Mouse (Mus musculus) brain, embryonic 14.5 days (tissue): Measurements from ENCODE around the gene Esr1. TPM values are rescaled to one million over a fixed set of nuclear protein-coding genes. Genes with fewer than 3 reads are reported as not detected.

ENCODE experiments used
- DNase-seq: peaks from one replicate; pipeline ENCODE4 v3.0.0-alpha.2; 2011; ENCODE audit warnings: low read depth
- CTCF ChIP-seq: fragments of 200-500 bp; IDR thresholded peaks from 2 replicates; pipeline ENCODE4 v1.5.1; 2012; ENCODE audit warnings: inconsistent platforms, mild to moderate bottlenecking, moderate library complexity, borderline replicate concordance; ENCODE audit not compliant: insufficient read depth, insufficient read length; ENCODE audit errors: extremely low read depth
- POLR2A ChIP-seq: fragments of 200-500 bp; IDR thresholded peaks from 2 replicates; pipeline ENCODE4 v1.6.1; 2012; ENCODE audit warnings: mild to moderate bottlenecking, inconsistent platforms, borderline replicate concordance; ENCODE audit not compliant: poor library complexity, insufficient read depth, insufficient read length, severe bottlenecking; ENCODE audit errors: extremely low read depth
- polyA plus RNA-seq: library from polyadenylated mRNA; depleted of rRNA; stranded (reverse); fragments of >200 nt; gene quantifications from 2 replicates; pipeline ENCODE4 v1.2.3, GENCODE M21; 2012

Esr1 gene
- polyA plus RNA-seq, 1 experiment: 0.19 TPM

DNA sequence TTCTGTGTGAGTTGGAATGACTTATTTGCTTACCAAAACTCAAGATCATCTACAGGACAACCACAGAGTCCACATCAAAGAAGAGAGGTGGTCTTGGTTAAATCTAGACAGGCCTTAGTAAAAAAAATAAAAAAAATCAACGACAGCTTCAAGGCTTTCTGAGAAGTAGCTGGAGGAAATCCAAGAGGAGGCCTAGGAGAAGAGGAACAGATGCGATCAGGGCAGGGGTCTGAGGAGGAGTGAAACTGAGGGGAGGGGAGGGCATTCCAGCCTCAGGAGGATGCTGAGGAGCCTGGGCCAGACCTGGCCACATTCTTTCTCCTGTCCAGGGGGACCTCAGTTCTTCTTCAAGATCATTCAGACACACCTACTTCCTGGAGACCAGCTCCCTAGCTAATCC, 360.6 kb downstream of the Esr1 start:
- TF ChIP-seq CTCF (no peak), POLR2A (no peak)
- DNase-seq: no peak

DNA sequence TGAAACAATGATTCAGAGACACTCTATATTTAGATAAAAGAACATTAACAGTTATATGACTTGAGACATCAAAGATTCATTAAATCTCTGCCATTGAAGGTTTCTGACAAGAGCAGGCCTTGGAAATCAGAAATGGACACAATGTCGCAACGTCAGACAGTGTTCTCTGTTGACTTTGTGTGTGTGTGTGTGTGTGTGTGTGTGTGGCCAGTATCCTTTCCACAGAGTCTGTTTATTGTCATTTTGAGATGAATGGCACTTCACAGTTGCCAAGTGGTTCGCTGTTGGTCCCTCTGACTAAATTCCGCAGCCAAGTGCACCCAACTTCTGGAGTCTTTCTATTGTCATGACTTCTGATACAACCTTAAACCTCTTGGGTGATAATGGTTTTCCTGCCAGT, 362.9 kb downstream of the Esr1 start:
- DNase-seq: no peak
- TF ChIP-seq POLR2A: no peak

- DNase-seq: no peak
- TF ChIP-seq POLR2A (no peak), CTCF (no peak)
These were observed 365.2 kb downstream of the Esr1 start for GRCm38 (mm10) chr10:4976557-4976956.

GRCm38 (mm10) chr10:4977374-4977773, 366.0 kb downstream of the Esr1 start:
- no peak for TF ChIP-seq POLR2A
- TF ChIP-seq CTCF: no peak

DNA sequence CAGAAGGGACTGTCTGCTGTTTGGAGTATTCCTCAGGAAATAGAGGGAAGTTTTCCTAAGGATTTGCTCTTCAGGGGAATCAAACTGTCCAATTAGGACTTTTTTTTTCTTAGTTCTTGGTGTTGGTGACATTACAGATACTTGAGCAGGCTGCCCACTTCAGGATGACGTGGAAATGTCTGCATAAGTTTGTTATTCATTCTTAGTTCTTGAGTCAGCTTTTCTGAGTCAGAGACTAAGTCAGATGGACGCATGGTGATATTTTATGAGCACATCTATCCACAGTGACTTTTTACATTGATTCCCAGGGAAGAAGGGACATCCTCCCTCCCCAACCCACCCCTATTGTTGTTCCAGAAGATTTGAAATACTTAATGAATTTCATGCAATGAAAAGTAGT, 372.5 kb downstream of the Esr1 start:
- TF ChIP-seq CTCF (no peak), POLR2A (no peak)
- DNase-seq: no peak

More at GRCm38 (mm10) chr10:4977374-4977773, 366.0 kb downstream of the Esr1 start:
- DNase-seq: no peak

GRCm38 (mm10) chr10:4993802-4994201, 382.4 kb downstream of the Esr1 start:
- DNase-seq: no peak
- no peak for TF ChIP-seq CTCF
- TF ChIP-seq POLR2A: no peak

DNA sequence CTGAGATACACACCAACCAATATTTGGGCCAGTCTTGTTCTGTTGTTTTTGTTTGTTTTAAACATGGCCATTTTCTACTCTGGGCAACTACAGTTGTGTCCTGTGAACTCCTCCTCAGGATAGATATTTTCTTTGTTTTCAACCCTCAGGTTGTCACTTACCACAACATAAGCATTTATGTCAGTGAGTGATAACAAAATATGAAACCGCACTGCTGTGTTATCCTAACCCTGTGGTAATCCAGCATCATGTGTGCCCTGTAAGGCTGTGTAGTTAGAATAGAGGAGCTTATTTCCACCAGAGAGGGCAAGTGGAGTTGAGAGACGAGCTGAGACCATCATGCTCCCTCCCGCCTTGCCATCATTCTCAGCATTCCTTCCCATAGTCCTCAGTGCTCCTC, 385.2 kb downstream of the Esr1 start:
- TF ChIP-seq POLR2A (no peak), CTCF (no peak)
- DNase-seq: no peak

- peak; percentile 7 for DNase-seq
- no peak for TF ChIP-seq CTCF
- TF ChIP-seq POLR2A: no peak
These were observed 397.5 kb downstream of the Esr1 start for GRCm38 (mm10) chr10:5008795-5009366.

- DNase-seq: no peak
- TF ChIP-seq POLR2A: no peak
These were observed 400.6 kb downstream of the Esr1 start for GRCm38 (mm10) chr10:5012004-5012403.

- no peak for TF ChIP-seq CTCF
- TF ChIP-seq POLR2A: no peak
- DNase-seq: no peak
These were observed 403.6 kb downstream of the Esr1 start for GRCm38 (mm10) chr10:5014976-5015375.

DNA sequence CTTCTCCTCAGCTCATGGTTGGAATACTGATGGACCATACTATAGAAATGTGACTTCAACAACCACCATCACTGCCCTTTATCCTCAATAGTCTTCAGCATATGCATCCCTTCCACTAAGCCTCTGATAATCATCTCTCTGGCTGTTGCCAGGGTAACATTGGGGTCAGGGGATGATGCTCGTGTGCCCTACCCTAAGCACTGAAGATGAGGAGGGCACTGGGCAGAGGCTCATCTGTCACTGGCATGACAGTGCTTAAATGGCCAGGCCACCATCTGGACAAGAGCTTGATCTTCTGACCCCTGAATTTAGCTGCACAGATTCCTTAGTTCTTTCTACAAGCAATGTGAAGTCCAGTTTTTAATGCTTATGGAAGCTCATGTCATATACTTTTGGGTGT, 405.8 kb downstream of the Esr1 start:
- no peak for DNase-seq
- no peak for TF ChIP-seq CTCF
- no peak for TF ChIP-seq POLR2A

DNA sequence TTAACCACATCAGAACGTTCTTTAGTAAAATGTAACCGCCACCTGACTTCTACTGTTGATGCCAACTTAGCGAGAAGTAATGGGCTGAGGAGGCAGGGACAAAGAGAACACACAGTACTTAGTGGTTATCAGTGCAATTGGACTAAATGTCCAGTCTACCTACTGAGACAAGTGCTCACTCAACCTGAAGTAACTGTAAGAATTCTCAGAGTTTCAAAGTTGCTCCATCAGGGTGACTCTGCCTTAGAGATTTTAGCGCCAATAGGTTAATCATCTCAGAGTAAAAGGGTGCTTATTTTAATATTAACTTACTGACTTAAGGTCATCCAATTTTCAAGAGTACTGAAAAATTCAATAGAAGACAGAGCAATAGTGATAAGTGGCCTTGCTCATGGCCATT, 414.5 kb downstream of the Esr1 start:
- TF ChIP-seq CTCF (no peak), POLR2A (no peak)
- DNase-seq: no peak

GRCm38 (mm10) chr10:5027208-5027607, 415.8 kb downstream of the Esr1 start:
- DNase-seq: no peak
- TF ChIP-seq POLR2A (no peak), CTCF (no peak)

- TF ChIP-seq POLR2A: no peak
- no peak for TF ChIP-seq CTCF
- no peak for DNase-seq
These were observed 416.9 kb downstream of the Esr1 start for GRCm38 (mm10) chr10:5028301-5028700.
